Mouse (Mus musculus) limb, embryonic 15.5 days (tissue): ENCODE data around the gene Avp. TPM values are rescaled to one million over a fixed set of nuclear protein-coding genes. Genes with fewer than 3 reads are reported as not detected.
A peak's percentile ranks its signal among the peaks of the same experiment; 100 is the strongest.
"Not testable (repeated sequence)": the region's sequence is repeated elsewhere in the genome, so short reads cannot be mapped to it uniquely, and the experiment has no call there.

Experiments
- ATAC-seq: fragments of 200-750 bp; cut with Nextera tagmentation; 2 replicates; pipeline ENCODE4 v1.8.0; 2017; ENCODE audit warnings: low read depth, moderate TSS enrichment; ENCODE audit not compliant: insufficient number of reproducible peaks, low FRiP score, low TSS enrichment
- H3K27ac ChIP-seq: fragments of 300-500 bp; sonication (generic); 2 replicates; pipeline ENCODE4 v1.5.1; 2015; ENCODE audit warnings: moderate library complexity, mild to moderate bottlenecking, inconsistent platforms
- H3K27me3 ChIP-seq: fragments of 300-500 bp; sonication (generic); 2 replicates; pipeline ENCODE4 v1.6.1; 2015; ENCODE audit warnings: inconsistent platforms
- H3K36me3 ChIP-seq: fragments of 300-500 bp; sonication (generic); 2 replicates; pipeline ENCODE4 v1.6.1; 2015; ENCODE audit warnings: inconsistent platforms
- H3K4me1 ChIP-seq: fragments of 300-500 bp; sonication (generic); 2 replicates; pipeline ENCODE4 v1.6.1; 2015; ENCODE audit warnings: inconsistent platforms
- H3K4me2 ChIP-seq: fragments of 300-500 bp; sonication (generic); 2 replicates; pipeline ENCODE4 v1.6.1; 2015; ENCODE audit warnings: mild to moderate bottlenecking, inconsistent platforms
- H3K4me3 ChIP-seq: fragments of 300-500 bp; sonication (generic); 2 replicates; pipeline ENCODE4 v1.5.1; 2015; ENCODE audit warnings: mild to moderate bottlenecking, inconsistent platforms
- H3K9ac ChIP-seq: fragments of 300-500 bp; sonication (generic); 2 replicates; pipeline ENCODE4 v1.6.1; 2015; ENCODE audit warnings: inconsistent platforms
- H3K9me3 ChIP-seq: fragments of 300-500 bp; sonication (generic); 2 replicates; pipeline ENCODE4 v1.6.1; 2016; ENCODE audit warnings: inconsistent platforms
- WGBS: fragments of 180-500 bp; shearing (Covaris S2); methylation state at CpG from one replicate; pipeline ENCODE4 v1.1.7; 2015; 5-methylcytosine and 5-hydroxymethylcytosine counted together
- polyA plus RNA-seq: library from polyadenylated mRNA; unstranded; fragments of >200 nt; fragmentation: Nextera tagmentation; extraction: Ambion mirVana; gene quantifications from 2 replicates; pipeline ENCODE4 v1.2.1, GENCODE M21; 2015

Avp gene
- polyA plus RNA-seq, 1 experiment from 2014 or later = not detected

GRCm38 (mm10) chr2:130589157-130589556 is 6.8 kb upstream of the Avp start:
- Histone ChIP-seq H3K27me3 (no peaks in the 10 kb centered on the region), H3K4me2 (no peak overlapping the region), H3K27ac (no peak overlapping the region), H3K36me3 (peaks cover 17% of the 10 kb centered on the region), H3K4me3 (no peak overlapping the region), H3K9ac (no peak overlapping the region), H3K4me1 (0 out of 2 replicates have a peak, but pooled peaks cover 5% of the 10 kb centered on the region), H3K9me3 (no peaks in the 10 kb centered on the region)
- no peak for ATAC-seq
- WGBS = 72% methylated on average over 4 of the region's 4 CpGs

GRCm38 (mm10) chr2:130588373-130588772 is 6.0 kb upstream of the Avp start:
- Histone ChIP-seq H3K27me3 (no peaks in the 10 kb centered on the region), H3K4me1 (0 out of 2 replicates have a peak, but pooled peaks cover 5% of the 10 kb centered on the region), H3K4me3 (no peak overlapping the region), H3K4me2 (no peak overlapping the region), H3K9me3 (no peaks in the 10 kb centered on the region), H3K36me3 (peaks cover 14% of the 10 kb centered on the region), H3K27ac (no peak overlapping the region), H3K9ac (no peak overlapping the region)
- ATAC-seq = no peak
- WGBS = 74% methylated on average over 2 of the region's 2 CpGs

GRCm38 (mm10) chr2:130586016-130586415 is 3.7 kb upstream of the Avp start:
- Histone ChIP-seq H3K4me2 (no peak overlapping the region), H3K9me3 (no peaks in the 10 kb centered on the region), H3K27ac (no peak overlapping the region), H3K4me3 (no peak overlapping the region), H3K27me3 (peaks cover 22% of the 10 kb centered on the region), H3K36me3 (peaks cover 6% of the 10 kb centered on the region), H3K4me1 (peaks cover 8% of the 10 kb centered on the region), H3K9ac (no peak overlapping the region)
- 82% methylated on average over 6 of the region's 6 CpGs for WGBS
- ATAC-seq = no peak

DNA sequence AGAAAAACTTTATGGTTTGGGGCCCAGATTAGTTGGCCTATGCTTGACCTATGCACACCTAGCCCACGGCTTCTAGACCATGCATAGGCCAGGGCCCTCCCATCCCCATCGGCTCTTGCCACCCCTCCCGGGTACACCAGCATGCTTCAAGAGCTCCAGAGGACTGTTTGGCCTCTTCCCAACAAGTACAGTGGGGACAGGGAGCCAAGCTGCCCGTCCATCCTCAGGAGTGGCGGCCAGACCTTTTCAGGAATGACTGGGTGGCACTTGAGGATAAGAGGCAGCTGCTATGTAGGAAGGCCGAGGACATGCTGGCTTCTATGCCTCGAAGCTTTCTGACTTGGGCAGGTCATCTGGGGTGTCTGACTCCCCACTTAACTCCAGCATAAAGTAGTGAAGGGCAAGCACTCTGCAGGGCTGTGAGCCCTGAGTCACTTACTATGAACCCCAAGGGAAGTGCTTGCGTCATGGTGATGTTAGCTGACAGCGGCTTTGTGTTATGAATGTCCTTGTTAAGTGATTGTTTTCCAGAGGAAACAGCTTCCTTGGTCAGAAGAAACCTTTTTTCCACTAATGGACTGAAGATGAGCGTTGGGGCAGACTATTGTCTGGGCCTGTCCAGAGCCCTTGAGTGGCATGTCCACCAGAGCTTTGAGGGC is 1.7 kb upstream of the Avp start:
- peaks cover 42% of the 10 kb centered on the region for H3K27me3 ChIP-seq
- H3K9ac ChIP-seq = no peak overlapping the region
- no peak overlapping the region for H3K4me2 ChIP-seq
- H3K4me3 ChIP-seq = no peak overlapping the region
- H3K9me3 ChIP-seq = no peaks in the 10 kb centered on the region
- no peak for ATAC-seq
- no peaks in the 10 kb centered on the region for H3K36me3 ChIP-seq
- H3K4me1 ChIP-seq = peaks cover 18% of the 10 kb centered on the region
- H3K27ac ChIP-seq = no peak overlapping the region
- 84% methylated on average over 10 of the region's 10 CpGs for WGBS

- H3K27me3 ChIP-seq = peaks cover 70% of the 10 kb centered on the region
- H3K9ac ChIP-seq = no peak overlapping the region
- H3K4me2 ChIP-seq = peak overlapping the region; percentile 71
- H3K36me3 ChIP-seq = no peaks in the 10 kb centered on the region
- H3K4me1 ChIP-seq = peaks cover 32% of the 10 kb centered on the region
- no peak overlapping the region for H3K27ac ChIP-seq
- WGBS = 7% methylated on average over 16 of the region's 16 CpGs
- H3K4me3 ChIP-seq = peak overlapping the region; percentile 39
- H3K9me3 ChIP-seq = no peaks in the 10 kb centered on the region
- ATAC-seq = no peak
These were observed 1.2 kb downstream of the Avp start for GRCm38 (mm10) chr2:130581201-130581600.

DNA sequence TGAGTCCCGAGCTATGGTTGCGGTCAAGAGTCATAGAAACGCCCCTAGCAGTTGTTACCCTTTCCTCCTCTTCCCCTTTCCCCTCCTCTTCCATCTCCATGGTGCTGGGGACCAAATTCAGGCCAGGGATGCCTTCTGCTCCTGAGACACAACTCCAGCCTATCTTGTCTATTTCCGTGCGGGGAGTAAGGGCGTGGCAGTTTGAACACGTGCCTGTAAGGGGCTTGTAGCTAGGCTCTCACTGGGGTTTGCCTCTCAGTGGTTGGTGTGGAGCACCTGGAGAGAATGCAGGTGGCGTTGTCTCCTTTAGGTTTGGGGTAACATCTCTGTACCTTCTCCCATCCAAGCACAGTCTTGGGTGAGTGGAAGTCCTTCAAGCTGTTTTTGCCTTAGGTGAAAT is 2.6 kb downstream of the Avp start:
- H3K9ac ChIP-seq = no peak overlapping the region
- no peaks in the 10 kb centered on the region for H3K36me3 ChIP-seq
- no peak overlapping the region for H3K4me2 ChIP-seq
- H3K4me1 ChIP-seq = peaks cover 35% of the 10 kb centered on the region
- 6% methylated on average over 8 of the region's 8 CpGs for WGBS
- no peaks in the 10 kb centered on the region for H3K9me3 ChIP-seq
- H3K27ac ChIP-seq = no peak overlapping the region
- ATAC-seq = no peak
- no peak overlapping the region for H3K4me3 ChIP-seq
- peaks cover 84% of the 10 kb centered on the region for H3K27me3 ChIP-seq

DNA sequence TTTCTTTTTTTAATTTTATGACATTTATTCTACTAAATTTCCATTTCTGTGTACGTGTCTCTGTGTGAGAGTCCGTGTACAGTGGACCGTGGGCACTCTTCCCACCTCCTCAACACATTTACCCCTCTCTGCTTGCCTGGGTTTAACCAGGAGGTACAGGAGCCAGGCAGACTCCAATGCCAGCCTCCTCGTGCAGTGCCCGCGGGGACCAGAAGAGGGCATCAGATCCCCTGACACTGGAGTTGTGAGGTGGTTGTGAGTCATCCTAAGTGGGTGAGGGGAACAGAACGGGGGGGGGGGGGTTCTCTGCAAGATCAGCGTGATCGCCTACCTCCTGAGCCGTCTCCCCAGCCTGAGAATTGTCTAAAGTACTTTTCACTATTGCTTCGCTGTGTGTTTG is 4.2 kb downstream of the Avp start:
- no peak overlapping the region for H3K27ac ChIP-seq
- H3K27me3 ChIP-seq = peaks cover 87% of the 10 kb centered on the region
- no peaks in the 10 kb centered on the region for H3K36me3 ChIP-seq
- H3K4me1 ChIP-seq = peaks cover 35% of the 10 kb centered on the region
- H3K4me3 ChIP-seq = no peak overlapping the region
- no peak overlapping the region for H3K4me2 ChIP-seq
- H3K9me3 ChIP-seq = no peaks in the 10 kb centered on the region
- no peak overlapping the region for H3K9ac ChIP-seq
- 14% methylated on average over 11 of the region's 11 CpGs for WGBS
- no peak for ATAC-seq

DNA sequence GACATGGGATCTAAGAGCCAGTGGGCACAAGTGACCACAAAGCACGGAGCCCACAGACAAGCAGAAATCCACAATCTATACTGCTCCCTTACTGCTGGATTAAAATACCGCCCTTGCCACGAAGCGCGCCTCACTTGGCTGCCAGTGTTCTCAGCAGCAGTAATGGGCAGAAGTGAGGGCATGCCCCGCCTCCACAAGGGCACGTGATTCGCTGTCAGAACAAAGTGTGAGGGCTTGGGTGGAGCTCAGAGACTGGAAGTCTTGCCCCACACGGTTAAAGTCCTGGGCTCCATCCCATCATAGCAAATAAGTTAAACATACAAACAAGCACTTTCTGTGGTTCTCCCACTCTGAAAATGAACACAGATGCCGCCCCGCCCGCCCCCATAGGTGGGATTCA is 4.7 kb downstream of the Avp start:
- H3K27me3 ChIP-seq = peaks cover 82% of the 10 kb centered on the region
- no peak overlapping the region for H3K4me2 ChIP-seq
- peak overlapping the region; percentile 8; the same call in 1 of the 2 replicates for H3K4me3 ChIP-seq
- no peak overlapping the region for H3K9ac ChIP-seq
- H3K27ac ChIP-seq = no peak overlapping the region
- no peak for ATAC-seq
- peaks cover 35% of the 10 kb centered on the region for H3K4me1 ChIP-seq
- 4% methylated on average over 12 of the region's 12 CpGs for WGBS
- H3K36me3 ChIP-seq = no peaks in the 10 kb centered on the region
- H3K9me3 ChIP-seq = no peaks in the 10 kb centered on the region

DNA sequence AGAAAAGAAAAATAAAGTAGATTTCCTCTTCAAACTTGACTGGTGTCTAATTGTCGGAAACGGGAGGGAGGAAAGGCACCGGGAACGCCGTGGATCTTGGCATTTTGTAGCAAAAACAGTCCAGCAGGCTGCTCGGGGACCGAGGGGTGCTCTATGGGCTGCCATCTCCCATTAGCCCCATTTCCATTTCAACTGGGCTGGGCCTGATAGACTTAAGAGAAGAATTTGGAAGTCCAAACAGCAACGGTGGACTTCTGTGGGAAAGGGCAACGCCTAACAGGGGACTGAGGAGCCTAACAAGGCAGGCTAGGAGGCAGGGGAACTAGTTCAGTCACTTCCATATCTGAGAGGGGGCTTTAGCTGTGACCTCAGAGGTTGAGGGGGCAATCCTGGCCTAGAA is 5.3 kb downstream of the Avp start:
- H3K9ac ChIP-seq = 0 out of 2 replicates have a peak overlapping the region, but pooled peaks have one; percentile 14
- H3K4me1 ChIP-seq = peaks cover 35% of the 10 kb centered on the region
- H3K36me3 ChIP-seq = no peaks in the 10 kb centered on the region
- peaks cover 75% of the 10 kb centered on the region for H3K27me3 ChIP-seq
- no peak overlapping the region for H3K27ac ChIP-seq
- no peak for ATAC-seq
- 8% methylated on average over 9 of the region's 9 CpGs for WGBS
- H3K4me3 ChIP-seq = peak overlapping the region; percentile 33
- H3K4me2 ChIP-seq = peak overlapping the region; percentile 55
- no peaks in the 10 kb centered on the region for H3K9me3 ChIP-seq

- Histone ChIP-seq H3K4me3 (peak overlapping the region; percentile 33), H3K4me1 (peaks cover 35% of the 10 kb centered on the region), H3K4me2 (peak overlapping the region; percentile 55), H3K27me3 (peaks cover 71% of the 10 kb centered on the region), H3K9ac (0 out of 2 replicates have a peak overlapping the region, but pooled peaks have one; percentile 14)
- H3K27ac ChIP-seq, H3K9me3 ChIP-seq, H3K36me3 ChIP-seq, ATAC-seq: not testable (repeated sequence)
- WGBS = 3% methylated on average over 30 of the region's 32 CpGs
These were observed 5.8 kb downstream of the Avp start for GRCm38 (mm10) chr2:130576564-130576963.

DNA sequence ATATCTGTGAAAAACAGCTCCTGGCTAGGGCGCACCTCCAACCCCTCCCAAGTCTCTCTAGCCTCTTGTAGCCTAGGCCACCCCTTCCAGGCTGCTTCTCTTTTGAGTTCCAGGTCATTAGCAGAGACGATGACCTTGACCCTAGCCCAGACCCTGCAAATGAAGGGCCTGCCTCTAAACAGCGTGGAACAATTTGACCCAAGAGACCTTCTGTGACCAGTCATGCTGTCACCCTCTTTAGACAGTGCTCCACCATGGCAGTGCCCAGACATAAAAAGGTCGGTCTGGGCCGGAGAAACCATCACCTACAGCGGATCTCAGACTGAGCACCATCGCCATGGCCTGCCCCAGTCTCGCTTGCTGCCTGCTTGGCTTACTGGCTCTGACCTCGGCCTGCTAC is 6.5 kb downstream of the Avp start, which contains the start of gene Oxt:
Gene Oxt (plus strand): TSS at position 301 of the 400 bp plus-strand sequence.
- no peak for ATAC-seq
- Histone ChIP-seq H3K4me1 (peaks cover 30% of the 10 kb centered on the region), H3K4me2 (peak within 1 kb of the TSS; percentile 55), H3K27me3 (peaks cover 64% of the 10 kb centered on the region), H3K9ac (0 out of 2 replicates have a peak within 1 kb of the TSS, but pooled peaks have one; percentile 14), H3K4me3 (peak within 1 kb of the TSS; percentile 33), H3K27ac (no peak within 1 kb of the TSS), H3K9me3 (no peaks in the 10 kb centered on the region), H3K36me3 (no peaks in the 10 kb centered on the region)
- WGBS = 47% methylated on average over 9 of the region's 9 CpGs

DNA sequence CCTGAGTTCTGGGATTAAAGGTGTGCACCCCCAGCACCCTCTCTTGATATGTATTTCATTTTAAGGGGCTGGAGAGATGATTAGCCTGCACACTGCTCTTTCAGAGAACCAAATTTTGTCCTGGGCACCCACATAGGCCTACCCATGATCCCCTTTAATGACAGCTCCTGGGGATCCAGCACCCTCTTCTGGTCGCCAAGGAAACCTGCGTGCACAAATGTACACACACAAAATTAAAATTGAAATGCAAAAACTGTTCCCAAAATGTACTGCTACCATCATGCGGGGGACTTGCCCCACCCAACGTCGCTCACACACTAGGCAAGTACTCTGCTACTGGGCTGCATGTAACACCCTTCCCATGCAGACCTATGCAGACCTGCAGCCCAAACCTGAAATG is 7.4 kb downstream of the Avp start:
- no peak overlapping the region for H3K9ac ChIP-seq
- peaks cover 21% of the 10 kb centered on the region for H3K4me1 ChIP-seq
- no peak for ATAC-seq
- H3K27ac ChIP-seq = no peak overlapping the region
- 77% methylated on average over 5 of the region's 5 CpGs for WGBS
- no peak overlapping the region for H3K4me3 ChIP-seq
- H3K4me2 ChIP-seq = no peak overlapping the region
- H3K27me3 ChIP-seq = peaks cover 55% of the 10 kb centered on the region
- no peaks in the 10 kb centered on the region for H3K9me3 ChIP-seq
- no peaks in the 10 kb centered on the region for H3K36me3 ChIP-seq
